In genomic region chr2:30240267-30240666, GRCm38 (mm10) we compare ENCODE assay signal across 9 mouse cellular contexts. TPM values are rescaled to one million over a fixed set of nuclear protein-coding genes. Genes with fewer than 3 reads are reported as not detected.
DNase-seq lines count a peak whose midpoint lies in the region; ATAC-seq and TF ChIP-seq lines count a peak whose summit lies in the region.
"Had no signal": no experiment of that assay in that cellular context is flagged by ENCODE, and none has a peak within 500 bp of the region (broad histone marks: within the 10 kb centered on the region; RNA-seq: fewer than 3 reads in every experiment).

Gene Gm28035, plus strand, starts transcription at chr2:30240567.

- no peak for TF ChIP-seq CTCF in lung, embryonic 14.5 days (IDR thresholded peaks at IDR 0.05; ENCODE audit: low read depth)
- TF ChIP-seq CTCF in intestine, postnatal 0 days (IDR thresholded peaks at IDR 0.05; ENCODE audit: low read depth), result no peak

- H3K27ac ChIP-seq in forebrain, embryonic 10.5 days, result no peak within 1 kb of the TSS
- H3K27ac ChIP-seq in forebrain, embryonic 14.5 days (ENCODE audit: low read depth, low read length), result no peak within 1 kb of the TSS
- peak within 1 kb of the TSS; percentile 32; the same call in 1 of the 2 replicates for H3K27ac ChIP-seq in lung, embryonic 14.5 days (ENCODE audit: low read depth)
- H3K27ac ChIP-seq in intestine, postnatal 0 days (ENCODE audit: low read depth, low read length), result peak within 1 kb of the TSS; percentile 93
- no peak within 1 kb of the TSS; the same call in 1 of the 2 replicates for H3K27ac ChIP-seq in neural tube, embryonic 13.5 days (replicated peaks)

- peaks cover 62% of the 10 kb centered on the region for H3K36me3 ChIP-seq in forebrain, embryonic 10.5 days (replicated peaks)
- peaks cover 49% of the 10 kb centered on the region for H3K36me3 ChIP-seq in forebrain, embryonic 14.5 days (ENCODE audit: control insufficient read depth, insufficient read depth, low read length)
- H3K36me3 ChIP-seq in lung, embryonic 14.5 days (ENCODE audit: insufficient read depth), result peaks cover 46% of the 10 kb centered on the region
- peaks cover 32% of the 10 kb centered on the region for H3K36me3 ChIP-seq in intestine, postnatal 0 days (ENCODE audit: control insufficient read depth, insufficient read depth)
- peaks cover 48% of the 10 kb centered on the region for H3K36me3 ChIP-seq in neural tube, embryonic 13.5 days

- no peak within 1 kb of the TSS for H3K4me2 ChIP-seq in forebrain, embryonic 14.5 days (ENCODE audit: low read length)
- peak within 1 kb of the TSS; percentile 88 for H3K4me2 ChIP-seq in lung, embryonic 14.5 days
- H3K4me2 ChIP-seq in intestine, postnatal 0 days (replicated peaks; ENCODE audit: low read depth), result peak within 1 kb of the TSS; percentile 78
- peak within 1 kb of the TSS; percentile 81 for H3K4me2 ChIP-seq in neural tube, embryonic 13.5 days

- no peaks in the 10 kb centered on the region for H3K27me3 ChIP-seq in forebrain, embryonic 10.5 days (ENCODE audit: poor library complexity, severe bottlenecking)
- no peaks in the 10 kb centered on the region for H3K27me3 ChIP-seq in forebrain, embryonic 14.5 days (replicated peaks; ENCODE audit: control insufficient read depth, insufficient read depth, low read length)
- no peaks in the 10 kb centered on the region for H3K27me3 ChIP-seq in lung, embryonic 14.5 days (ENCODE audit: insufficient read depth, low read length)
- no peaks in the 10 kb centered on the region for H3K27me3 ChIP-seq in intestine, postnatal 0 days (replicated peaks; ENCODE audit: control insufficient read depth, insufficient read depth, low read length)
- H3K27me3 ChIP-seq in neural tube, embryonic 13.5 days, result no peaks in the 10 kb centered on the region

- H3K9me3 ChIP-seq in forebrain, embryonic 10.5 days, result no peaks in the 10 kb centered on the region
- H3K9me3 ChIP-seq in forebrain, embryonic 14.5 days (replicated peaks; ENCODE audit: control insufficient read depth, low read length), result no peaks in the 10 kb centered on the region
- no peaks in the 10 kb centered on the region for H3K9me3 ChIP-seq in lung, embryonic 14.5 days (ENCODE audit: low read depth, low read length)
- H3K9me3 ChIP-seq in intestine, postnatal 0 days (ENCODE audit: control insufficient read depth), result no peaks in the 10 kb centered on the region
- H3K9me3 ChIP-seq in neural tube, embryonic 13.5 days, result no peaks in the 10 kb centered on the region

- 85% methylated on average over 2 of the region's 2 CpGs for WGBS in forebrain, embryonic 10.5 days
- WGBS in forebrain, embryonic 14.5 days, result 89% methylated on average over 2 of the region's 2 CpGs
- WGBS in lung, embryonic 14.5 days, result 77% methylated on average over 2 of the region's 2 CpGs
- 60% methylated on average over 2 of the region's 2 CpGs for WGBS in intestine, postnatal 0 days
- 87% methylated on average over 2 of the region's 2 CpGs for WGBS in neural tube, embryonic 13.5 days

- no peak for ATAC-seq in forebrain, embryonic 14.5 days
- ATAC-seq in lung, embryonic 14.5 days (ENCODE audit: insufficient read depth), result no peak
- no peak for ATAC-seq in intestine, postnatal 0 days
- ATAC-seq in neural tube, embryonic 13.5 days (ENCODE audit: low read depth), result no peak

- DNase-seq in forebrain, embryonic 10.5 days (ENCODE audit: extremely low spot score, low spot score), result no peak
- DNase-seq in forebrain, embryonic 14.5 days (ENCODE audit: low spot score), result no peak
- no peak for DNase-seq in lung, embryonic 14.5 days
- no peak for DNase-seq in lung, postnatal 25 days (ENCODE audit: low spot score)
- DNase-seq in layer of hippocampus, adult 11-12 months (ENCODE audit: low spot score), result no peak
- DNase-seq in right cerebral cortex, postnatal 4 days, result no peak
- DNase-seq: right cerebral cortex, postnatal 14 days had no signal

- H3K4me1 ChIP-seq in forebrain, embryonic 10.5 days, result peaks cover 41% of the 10 kb centered on the region
- peaks cover 17% of the 10 kb centered on the region for H3K4me1 ChIP-seq in forebrain, embryonic 14.5 days (ENCODE audit: control insufficient read depth, insufficient read depth, low read length)
- peaks cover 14% of the 10 kb centered on the region for H3K4me1 ChIP-seq in lung, embryonic 14.5 days (ENCODE audit: insufficient read depth)
- peaks cover 10% of the 10 kb centered on the region for H3K4me1 ChIP-seq in intestine, postnatal 0 days (replicated peaks; ENCODE audit: control insufficient read depth, insufficient read depth, low read length)
- H3K4me1 ChIP-seq in neural tube, embryonic 13.5 days (replicated peaks), result peaks cover 61% of the 10 kb centered on the region

- H3K9ac ChIP-seq in forebrain, embryonic 14.5 days (ENCODE audit: low read length), result no peak within 1 kb of the TSS; the same call in 1 of the 2 replicates
- peak within 1 kb of the TSS; percentile 72; the same call in 1 of the 2 replicates for H3K9ac ChIP-seq in lung, embryonic 14.5 days
- H3K9ac ChIP-seq in intestine, postnatal 0 days (ENCODE audit: low read depth, low read length), result peak within 1 kb of the TSS; percentile 92
- H3K9ac ChIP-seq in neural tube, embryonic 13.5 days, result peak within 1 kb of the TSS; percentile 94

- peak within 1 kb of the TSS; percentile 98; the same call in 1 of the 2 replicates for H3K4me3 ChIP-seq in forebrain, embryonic 10.5 days
- H3K4me3 ChIP-seq in forebrain, embryonic 14.5 days (ENCODE audit: low read depth, low read length), result no peak within 1 kb of the TSS
- peak within 1 kb of the TSS; percentile 90; the same call in 1 of the 2 replicates for H3K4me3 ChIP-seq in lung, embryonic 14.5 days (ENCODE audit: low read depth, low read length)
- no peak within 1 kb of the TSS for H3K4me3 ChIP-seq in intestine, postnatal 0 days (ENCODE audit: low read depth, low read length)
- H3K4me3 ChIP-seq in neural tube, embryonic 13.5 days, result peak within 1 kb of the TSS; percentile 92; the same call in 1 of the 2 replicates

RNA-seq across cellular contexts. Expression of gene Gm28035, which starts in this region (rescaled TPM):
- 0.09 and 0.16 TPM in 2 replicates for polyA plus RNA-seq in forebrain, embryonic 10.5 days (2016; fragmentation: Nextera tagmentation; extraction: Ambion mirVana)
- polyA plus RNA-seq in forebrain, embryonic 14.5 days (2014; fragmentation: Nextera tagmentation; extraction: Ambion mirVana), result 0.34 and 0.56 TPM in 2 replicates
- 0.20 and 0.23 TPM in 2 replicates for polyA plus RNA-seq in lung, embryonic 14.5 days (2014; fragmentation: Nextera tagmentation; extraction: Ambion mirVana)
- 0.03 and 0.04 TPM in 2 replicates for polyA plus RNA-seq in intestine, postnatal 0 days (2015; fragmentation: Nextera tagmentation; extraction: Ambion mirVana)
- polyA plus RNA-seq in neural tube, embryonic 13.5 days (2015; fragmentation: Nextera tagmentation; extraction: Ambion mirVana), result 0.23 and 0.24 TPM in 2 replicates

Comparison
In these comparisons a context has a peak if more than half of its experiments do, and no peak if none do; other contexts are left out.
1. H3K4me3 ChIP-seq: peak in forebrain, embryonic 10.5 days (single experiment), lung, embryonic 14.5 days (single experiment) and neural tube, embryonic 13.5 days (single experiment); none in forebrain, embryonic 14.5 days (single experiment) and intestine, postnatal 0 days (single experiment).
2. H3K27ac ChIP-seq: peak in lung, embryonic 14.5 days (single experiment) and intestine, postnatal 0 days (single experiment); none in forebrain, embryonic 10.5 days (single experiment), forebrain, embryonic 14.5 days (single experiment) and neural tube, embryonic 13.5 days (single experiment).